Mouse (Mus musculus): Measurements from ENCODE around the gene Ncor2. TPM values are rescaled to one million over a fixed set of nuclear protein-coding genes. Genes with fewer than 3 reads are reported as not detected.

Gene Ncor2
- total RNA-seq, 2 experiments from 2014 or later: 177 to 208 TPM

DNA sequence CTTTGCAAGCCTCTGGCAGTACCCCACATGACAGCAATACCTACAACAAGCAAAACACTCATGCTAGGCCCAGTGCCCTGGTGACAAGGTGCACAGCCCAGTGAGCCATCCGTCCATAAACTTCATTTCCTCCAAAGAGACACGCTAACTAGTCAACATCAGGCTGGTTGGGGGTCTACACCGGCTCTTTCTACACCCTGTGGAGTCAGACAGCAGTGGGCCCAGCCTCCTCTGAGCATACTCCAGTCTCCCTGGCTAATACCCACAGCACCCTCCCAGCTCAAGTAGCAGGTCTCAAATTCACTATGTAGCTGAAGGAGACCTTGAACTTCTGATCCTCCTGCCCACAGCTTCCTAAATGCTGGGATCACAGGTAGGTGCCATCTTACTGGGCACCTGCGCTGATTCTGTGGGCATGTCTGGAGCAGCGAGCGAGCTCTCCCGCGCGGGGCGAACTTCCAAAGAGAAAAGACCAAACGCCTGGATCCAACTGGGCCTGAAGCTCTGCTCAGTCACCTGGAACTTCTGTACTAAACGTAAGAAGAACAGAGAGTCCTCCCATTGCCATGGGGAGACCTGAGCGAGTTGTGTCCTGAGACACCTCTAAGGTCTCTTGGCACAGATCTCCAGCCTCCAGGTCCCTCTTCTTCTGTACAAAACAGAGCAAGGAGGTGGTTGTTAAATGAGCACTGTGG is 46.3 kb downstream of the Ncor2 start:
- no peak for DNase-seq (ENCODE audit: low spot score in 2 of 2)

- DNase-seq (ENCODE audit: low spot score in 2 of 2): no peak
Observed at GRCm38 (mm10) chr5:125132069-125132468, 47.0 kb downstream of the Ncor2 start.

DNA sequence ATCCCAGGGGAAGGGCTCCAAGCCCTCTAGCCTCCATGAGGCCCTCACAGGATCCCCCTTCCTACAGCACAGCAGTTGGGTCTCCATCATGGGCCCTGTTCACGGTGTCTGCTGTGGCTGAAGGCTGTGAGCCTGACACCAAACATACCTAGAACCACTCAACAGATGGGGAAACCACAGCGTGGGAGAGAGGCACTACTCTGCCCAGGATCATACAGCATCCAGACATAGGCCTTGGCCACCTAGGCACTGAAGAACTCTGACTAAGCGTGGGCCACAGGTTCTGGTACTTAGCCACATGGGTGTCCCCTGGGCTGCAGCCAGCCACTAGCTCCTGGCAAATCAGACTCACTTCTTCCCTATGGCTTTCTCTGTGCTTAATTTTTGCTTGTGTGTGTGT is 48.6 kb downstream of the Ncor2 start:
- DNase-seq (ENCODE audit: low spot score in 2 of 2): peak in 1 of 2 experiments; percentile 55

GRCm38 (mm10) chr5:125128939-125129385 is 50.1 kb downstream of the Ncor2 start:
- peak; percentile 39 to 63 for DNase-seq (ENCODE audit: low spot score in 2 of 2)

GRCm38 (mm10) chr5:125127920-125128319 is 51.1 kb downstream of the Ncor2 start:
- no peak for DNase-seq (ENCODE audit: low spot score in 2 of 2)

DNA sequence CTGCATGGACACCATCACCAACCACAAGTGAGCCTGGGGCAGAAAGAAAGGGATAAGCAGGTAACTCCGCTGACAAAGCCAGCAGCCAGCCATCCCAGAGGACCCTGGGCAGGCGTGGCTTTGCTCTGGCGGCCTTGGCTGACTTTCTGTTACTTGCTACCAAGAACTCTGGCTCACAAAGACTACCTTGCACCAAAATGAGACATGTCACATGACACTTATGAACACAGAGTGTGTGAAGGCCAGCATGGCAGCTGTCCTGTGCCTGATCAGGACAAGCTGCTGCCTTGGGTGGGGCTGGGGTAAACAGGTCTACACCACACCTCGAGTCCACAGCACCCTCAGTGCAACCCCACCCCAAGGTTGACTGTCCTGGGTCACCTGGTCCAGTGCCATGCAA is 51.6 kb downstream of the Ncor2 start:
- no peak for DNase-seq (ENCODE audit: low spot score in 2 of 2)

GRCm38 (mm10) chr5:125125966-125126464 is 53.0 kb downstream of the Ncor2 start:
- no peak for DNase-seq (ENCODE audit: low spot score in 2 of 2)

DNA sequence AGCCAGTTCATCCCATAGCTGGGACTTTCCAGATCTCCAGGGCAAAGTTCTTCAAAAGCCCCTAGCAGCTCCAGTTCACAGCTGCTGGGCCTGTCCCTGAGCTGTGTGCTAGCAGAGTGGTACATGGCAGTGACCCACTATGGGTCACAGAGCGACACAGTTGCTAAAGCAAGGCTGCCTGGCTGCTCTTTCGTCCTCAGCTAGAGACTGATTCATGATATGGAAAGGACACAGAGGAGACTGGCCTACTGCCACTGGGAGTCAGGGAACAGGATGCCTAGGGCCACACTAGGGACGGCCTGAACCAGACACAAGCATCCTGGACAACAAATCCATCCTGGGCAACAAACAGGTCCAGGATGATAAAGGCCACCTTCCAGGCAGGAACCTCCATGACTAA is 53.8 kb downstream of the Ncor2 start:
- DNase-seq (ENCODE audit: low spot score in 2 of 2): no peak

DNA sequence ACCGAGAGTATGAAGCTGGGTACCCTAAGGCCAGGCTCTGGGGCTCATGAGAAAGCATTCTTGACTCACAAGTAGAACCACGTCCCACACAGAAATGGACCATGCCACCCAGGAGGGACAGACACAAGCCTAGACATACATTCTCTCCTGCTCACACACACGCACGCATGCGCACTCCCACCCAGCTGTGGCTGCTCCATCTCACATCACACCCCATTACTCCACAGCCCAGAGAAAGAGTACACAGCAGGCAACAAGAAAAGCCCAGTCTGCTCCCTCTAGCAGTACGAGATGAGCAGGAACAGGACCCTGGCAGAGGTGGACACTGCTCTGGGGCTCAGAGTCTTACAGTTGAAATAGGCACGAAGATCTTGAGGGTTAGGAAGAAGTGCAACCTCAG is 55.0 kb downstream of the Ncor2 start:
- no peak for DNase-seq (ENCODE audit: low spot score in 2 of 2)

GRCm38 (mm10) chr5:125123206-125123605 is 55.8 kb downstream of the Ncor2 start:
- DNase-seq (ENCODE audit: low spot score in 2 of 2): no peak

DNA sequence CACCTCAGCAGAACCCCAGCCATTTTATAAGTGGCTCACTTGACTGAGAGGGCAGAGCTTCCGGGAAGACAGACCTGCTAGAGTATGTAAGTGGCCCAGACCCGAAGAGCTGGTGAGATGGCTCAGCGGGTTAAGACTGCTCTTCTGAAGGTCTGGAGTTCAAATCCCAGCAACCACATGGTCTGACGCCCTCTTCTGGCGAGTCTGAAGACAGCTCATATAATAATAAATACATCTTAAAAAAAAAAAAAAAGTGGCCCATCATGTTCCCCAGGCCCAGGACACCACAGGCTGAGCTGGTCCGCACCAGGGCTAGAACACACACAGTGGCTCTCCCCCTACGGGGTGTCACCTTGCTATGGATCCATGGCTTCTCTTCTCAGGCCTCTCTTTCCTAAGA is 56.5 kb downstream of the Ncor2 start:
- no peak for DNase-seq (ENCODE audit: low spot score in 2 of 2)

- DNase-seq (ENCODE audit: low spot score in 2 of 2): no peak
Observed at GRCm38 (mm10) chr5:125122049-125122448, 57.0 kb downstream of the Ncor2 start.

DNA sequence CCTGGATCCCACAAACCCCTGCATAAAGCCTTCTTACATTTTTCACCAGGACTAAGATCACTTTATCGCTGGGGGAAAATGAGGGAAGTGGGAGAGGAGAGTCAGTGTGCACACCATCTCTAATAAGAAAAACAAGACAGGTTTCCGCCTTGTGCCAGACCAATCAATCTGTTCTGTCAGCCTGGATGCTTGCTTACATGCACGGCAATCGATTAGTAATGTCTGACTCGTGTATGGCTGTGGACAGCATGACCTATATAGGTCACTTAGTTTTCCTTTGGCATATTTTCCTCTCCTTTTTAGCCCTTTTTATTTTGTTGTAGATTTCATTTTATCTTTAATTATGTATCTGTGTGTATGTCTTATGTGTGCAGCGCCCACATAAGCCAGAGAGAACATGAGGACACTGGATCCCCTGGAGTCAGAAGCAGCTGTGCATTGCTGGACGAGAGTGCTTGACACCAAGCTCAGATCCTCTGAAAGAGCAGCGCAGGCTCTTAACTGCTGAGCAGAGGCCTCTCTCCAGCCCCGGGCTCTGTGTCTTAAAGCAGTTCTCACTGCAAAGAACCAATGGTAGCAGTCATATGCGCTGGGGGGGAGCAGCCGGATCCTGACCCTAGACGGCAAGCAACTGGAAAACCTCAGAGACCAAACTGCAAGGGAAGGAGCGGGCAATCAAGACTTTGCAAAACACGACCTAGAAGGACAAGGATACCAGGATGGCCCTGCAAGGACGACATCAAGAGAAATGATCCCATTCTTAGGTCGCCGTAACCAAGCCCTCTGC is 58.3 kb downstream of the Ncor2 start:
- DNase-seq (ENCODE audit: low spot score in 2 of 2): no peak

DNA sequence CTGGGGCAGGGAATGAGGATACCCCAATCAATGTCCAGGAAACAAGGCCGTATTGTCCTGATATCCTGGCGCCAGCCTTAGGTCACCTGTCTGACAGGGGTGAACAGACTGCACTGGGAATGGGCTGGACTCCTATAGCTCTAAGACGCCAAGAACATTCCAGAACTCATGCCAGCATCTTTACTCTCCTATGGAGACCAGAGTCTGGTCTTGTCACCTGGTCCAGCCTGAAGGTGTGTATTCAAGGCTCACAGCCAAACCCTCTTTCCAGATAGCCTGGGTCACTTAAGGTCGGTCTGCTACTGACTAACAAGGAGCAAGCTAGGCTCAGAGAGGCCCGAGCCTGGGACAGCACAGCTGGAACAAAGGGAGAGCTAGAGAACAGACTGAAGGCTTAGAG is 61.8 kb downstream of the Ncor2 start:
- no peak for DNase-seq (ENCODE audit: low spot score in 2 of 2)

DNA sequence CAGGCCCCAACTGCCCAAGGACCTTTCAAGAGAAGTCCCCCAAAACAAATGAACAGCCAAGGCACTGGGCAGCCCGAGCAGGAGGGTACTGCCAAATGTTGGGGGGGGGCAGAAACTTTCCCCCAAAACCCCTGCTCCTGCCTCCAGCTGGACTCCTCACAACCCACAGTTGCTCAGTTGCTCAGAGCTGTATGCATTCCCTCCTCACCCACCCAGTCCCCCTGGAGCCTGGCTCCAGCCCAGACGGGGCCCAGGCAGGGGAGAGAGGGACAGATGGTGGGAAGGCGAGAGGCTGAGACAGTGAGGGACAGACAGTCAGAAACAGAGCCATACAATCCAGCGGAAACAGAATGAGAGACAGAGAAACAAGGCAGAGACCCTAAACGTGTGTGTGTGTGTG is 66.0 kb downstream of the Ncor2 start:
- DNase-seq (ENCODE audit: low spot score in 2 of 2): peak in 1 of 2 experiments; percentile 48

- no peak for DNase-seq (ENCODE audit: low spot score in 2 of 2)
Observed at GRCm38 (mm10) chr5:125112588-125112987, 66.4 kb downstream of the Ncor2 start.

DNA sequence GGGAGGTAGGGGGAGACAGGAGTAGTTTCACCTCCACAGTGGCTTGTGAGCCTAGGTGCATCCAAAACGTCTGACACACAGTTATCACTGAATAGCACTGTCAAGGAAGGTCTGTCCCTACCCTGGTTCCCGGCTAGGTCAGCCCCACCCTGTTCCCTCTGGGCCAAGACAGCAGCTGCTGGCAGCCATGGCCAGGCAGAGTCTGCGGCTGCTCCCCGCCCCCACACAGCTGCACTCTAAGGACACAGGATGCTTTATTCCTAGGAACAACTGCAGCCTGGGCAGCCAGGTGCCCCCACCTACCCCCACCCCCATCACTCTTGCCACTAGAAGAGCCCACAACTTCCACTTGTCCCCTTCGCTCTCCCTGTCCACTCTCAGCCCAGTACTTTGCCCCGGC is 67.9 kb downstream of the Ncor2 start:
- no peak for DNase-seq (ENCODE audit: low spot score in 2 of 2)

- DNase-seq (ENCODE audit: low spot score in 2 of 2): no peak
Observed at GRCm38 (mm10) chr5:125110722-125111121, 68.3 kb downstream of the Ncor2 start.

GRCm38 (mm10) chr5:125110196-125110595 is 68.8 kb downstream of the Ncor2 start:
- DNase-seq (ENCODE audit: low spot score in 2 of 2): no peak

DNA sequence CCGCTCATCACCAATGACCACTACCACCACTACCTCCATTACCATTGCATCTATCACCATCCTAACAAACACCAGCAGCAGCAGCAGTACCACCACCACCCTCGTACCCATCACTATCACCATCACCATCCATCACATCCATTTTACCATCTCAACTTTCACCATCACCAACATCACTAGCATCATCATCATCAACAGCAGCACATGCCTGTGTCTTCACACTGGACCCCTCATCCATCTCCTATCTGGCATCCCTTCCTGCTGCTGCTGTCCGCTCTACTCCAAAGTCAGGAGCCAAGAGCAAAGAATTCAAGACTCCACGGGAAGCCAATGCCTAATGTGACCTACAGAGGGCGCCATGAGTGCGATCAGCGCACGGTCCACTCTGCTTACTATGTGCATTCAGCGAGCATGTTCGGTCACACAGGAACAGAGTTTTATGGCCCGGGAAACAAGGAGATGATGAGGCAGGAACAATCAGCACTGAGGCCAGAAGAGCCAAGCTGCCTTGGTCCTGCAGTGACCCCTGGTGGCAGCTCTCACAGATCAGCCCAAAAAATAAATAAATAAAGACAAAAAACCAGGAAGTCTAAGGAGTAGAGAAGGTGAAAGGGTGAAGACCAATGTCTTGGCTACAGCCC is 71.9 kb downstream of the Ncor2 start:
- DNase-seq (ENCODE audit: low spot score in 2 of 2): peak; percentile 45 to 60

DNA sequence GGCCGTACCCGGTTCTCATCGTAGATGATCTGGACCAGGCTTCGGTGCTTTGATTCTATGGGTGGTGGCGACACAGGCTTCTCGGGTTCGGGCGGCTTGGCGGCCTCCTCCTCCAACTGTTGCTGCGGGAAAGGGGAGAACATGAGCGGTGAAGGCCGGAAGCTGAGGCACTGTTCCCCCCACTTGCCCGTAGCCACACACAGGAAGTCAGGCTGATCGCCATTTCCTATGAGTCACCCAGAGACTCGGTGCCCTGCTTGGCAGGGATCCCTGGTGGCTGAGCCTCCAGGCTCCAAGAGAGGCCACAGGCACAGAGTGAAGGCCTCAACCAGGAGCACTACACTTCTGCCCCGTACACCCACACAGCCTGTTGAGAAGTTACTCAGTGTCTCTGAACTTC is 72.8 kb downstream of the Ncor2 start:
- DNase-seq (ENCODE audit: low spot score in 2 of 2): peak; percentile 25 to 43

DNA sequence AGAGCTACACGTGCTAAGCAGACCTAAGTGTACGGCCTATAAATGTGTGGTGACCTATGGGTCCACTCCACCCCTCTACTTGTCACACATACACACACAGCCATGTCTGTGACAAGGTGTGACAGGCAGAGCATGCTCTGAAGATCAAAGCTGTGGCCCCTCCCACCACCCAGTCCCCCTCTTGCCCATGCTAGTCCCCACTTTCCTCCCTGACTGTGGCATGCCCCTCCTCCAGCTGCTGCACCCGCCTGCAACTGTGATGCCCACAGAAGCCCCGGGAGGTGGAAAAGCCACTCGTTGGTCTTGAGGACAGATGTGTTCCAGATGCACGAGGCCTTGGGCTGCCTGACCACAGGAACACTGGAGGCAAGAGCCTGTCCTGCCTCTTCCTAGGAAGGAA is 74.2 kb downstream of the Ncor2 start:
- no peak for DNase-seq (ENCODE audit: low spot score in 2 of 2)

Measured in left cerebral cortex, adult 18-20 months (tissue).